Mouse (Mus musculus) limb, embryonic 12.5 days (tissue): ENCODE results near the gene Stx8. TPM values are rescaled to one million over a fixed set of nuclear protein-coding genes. Genes with fewer than 3 reads are reported as not detected.

Experiments used
- ATAC-seq: fragments of 200-750 bp; cut with Nextera tagmentation; 2 replicates; pipeline ENCODE4 v1.8.0; 2017; ENCODE audit warnings: low read depth, moderate TSS enrichment; ENCODE audit not compliant: insufficient number of reproducible peaks, insufficient read depth, low FRiP score, low TSS enrichment
- H3K27ac ChIP-seq: fragments of 300-500 bp; sonication (generic); 2 replicates; pipeline ENCODE4 v1.5.1; 2016; ENCODE audit warnings: mild to moderate bottlenecking, moderate library complexity
- H3K27me3 ChIP-seq: fragments of 300-500 bp; sonication (generic); 2 replicates; pipeline ENCODE4 v1.6.1; 2016; ENCODE audit warnings: mild to moderate bottlenecking, moderate library complexity
- H3K36me3 ChIP-seq: fragments of 300-500 bp; sonication (generic); 2 replicates; pipeline ENCODE4 v1.6.1; 2016; ENCODE audit warnings: mild to moderate bottlenecking, moderate library complexity
- H3K4me1 ChIP-seq: fragments of 300-500 bp; sonication (generic); replicated peaks from 2 replicates; pipeline ENCODE4 v1.6.1; 2016
- H3K4me2 ChIP-seq: fragments of 300-500 bp; sonication (generic); 2 replicates; pipeline ENCODE4 v1.6.1; 2016; ENCODE audit warnings: mild to moderate bottlenecking, moderate library complexity
- H3K4me3 ChIP-seq: fragments of 300-500 bp; sonication (generic); replicated peaks from 2 replicates; pipeline ENCODE4 v1.5.1; 2016; ENCODE audit warnings: mild to moderate bottlenecking
- H3K9ac ChIP-seq: fragments of 300-500 bp; sonication (generic); replicated peaks from 2 replicates; pipeline ENCODE4 v1.6.1; 2016; ENCODE audit warnings: mild to moderate bottlenecking, moderate library complexity
- H3K9me3 ChIP-seq: fragments of 300-500 bp; sonication (generic); 2 replicates; pipeline ENCODE4 v1.6.1; 2016; ENCODE audit warnings: mild to moderate bottlenecking, moderate library complexity
- WGBS: fragments of 180-500 bp; shearing (Covaris S2); methylation state at CpG from one replicate; pipeline ENCODE4 v1.1.7; 2016; 5-methylcytosine and 5-hydroxymethylcytosine counted together
- polyA plus RNA-seq: library from polyadenylated mRNA; unstranded; fragments of >200 nt; fragmentation: Nextera tagmentation; extraction: Ambion mirVana; gene quantifications from 2 replicates; pipeline ENCODE4 v1.2.1, GENCODE M21; 2016

The Stx8 gene
- polyA plus RNA-seq, 1 experiment from 2014 or later: 57.9 TPM

- Histone ChIP-seq H3K36me3 (no peaks in the 10 kb centered on the region), H3K27ac (no peak overlapping the region), H3K9me3 (no peaks in the 10 kb centered on the region), H3K4me2 (no peak overlapping the region), H3K4me3 (no peak overlapping the region), H3K4me1 (peaks cover 19% of the 10 kb centered on the region), H3K27me3 (no peaks in the 10 kb centered on the region), H3K9ac (no peak overlapping the region)
- WGBS: 72% methylated on average over 11 of the region's 11 CpGs
- no peak for ATAC-seq
Measured at GRCm38 (mm10) chr11:68019156-68019555, 53.2 kb downstream of the Stx8 start.

GRCm38 (mm10) chr11:68021976-68022375 is 56.0 kb downstream of the Stx8 start:
- H3K36me3 ChIP-seq: no peaks in the 10 kb centered on the region
- H3K27ac ChIP-seq: no peak overlapping the region
- no peak overlapping the region for H3K9ac ChIP-seq
- 92% methylated on average over 7 of the region's 7 CpGs for whole genome bisulfite sequencing
- no peaks in the 10 kb centered on the region for H3K27me3 ChIP-seq
- H3K9me3 ChIP-seq: no peaks in the 10 kb centered on the region
- no peak overlapping the region for H3K4me2 ChIP-seq
- H3K4me3 ChIP-seq: no peak overlapping the region
- peaks cover 14% of the 10 kb centered on the region for H3K4me1 ChIP-seq
- ATAC-seq: no peak

- Histone ChIP-seq H3K36me3 (no peaks in the 10 kb centered on the region), H3K9ac (no peak overlapping the region), H3K27me3 (peaks cover 4% of the 10 kb centered on the region; the same call in 1 of the 2 replicates), H3K27ac (no peak overlapping the region), H3K4me2 (no peak overlapping the region), H3K9me3 (no peaks in the 10 kb centered on the region), H3K4me3 (no peak overlapping the region), H3K4me1 (peaks cover 14% of the 10 kb centered on the region)
- ATAC-seq: no peak
- 83% methylated on average over 5 of the region's 5 CpGs for WGBS
Measured at GRCm38 (mm10) chr11:68022895-68023294, 56.9 kb downstream of the Stx8 start.

DNA sequence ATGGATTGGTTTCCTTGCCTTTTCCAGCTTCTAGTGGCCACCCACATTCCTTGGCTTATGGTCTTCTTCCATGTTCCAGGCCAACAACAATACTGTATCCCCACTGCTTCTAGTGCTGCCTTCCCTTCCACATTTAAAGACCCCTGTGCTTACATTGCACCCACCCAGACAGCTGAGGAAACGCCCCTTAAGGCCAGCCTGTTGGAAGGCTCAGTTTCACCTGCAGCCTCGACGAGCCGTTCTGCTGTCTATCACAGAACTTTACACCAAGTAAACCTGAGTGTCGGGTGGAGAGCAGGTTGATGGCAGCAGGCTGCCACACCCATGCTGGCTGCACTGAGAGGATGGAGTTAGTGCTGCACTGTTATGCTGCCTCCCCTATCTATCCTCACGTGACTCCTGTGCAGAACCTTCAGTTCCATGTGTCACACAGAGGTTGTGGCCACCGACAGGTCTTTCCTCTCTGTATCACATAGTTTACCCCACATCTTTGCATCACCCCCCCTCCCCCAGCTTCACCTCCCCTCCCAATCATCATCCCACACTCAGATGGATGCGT is 57.9 kb downstream of the Stx8 start:
- peaks cover 9% of the 10 kb centered on the region for H3K4me1 ChIP-seq
- peaks cover 6% of the 10 kb centered on the region; the same call in 1 of the 2 replicates for H3K27me3 ChIP-seq
- no peak overlapping the region for H3K27ac ChIP-seq
- no peaks in the 10 kb centered on the region for H3K9me3 ChIP-seq
- H3K9ac ChIP-seq: no peak overlapping the region
- H3K36me3 ChIP-seq: no peaks in the 10 kb centered on the region
- no peak overlapping the region for H3K4me3 ChIP-seq
- no peak overlapping the region for H3K4me2 ChIP-seq
- ATAC-seq: no peak
- WGBS: 78% methylated on average over 8 of the region's 8 CpGs

DNA sequence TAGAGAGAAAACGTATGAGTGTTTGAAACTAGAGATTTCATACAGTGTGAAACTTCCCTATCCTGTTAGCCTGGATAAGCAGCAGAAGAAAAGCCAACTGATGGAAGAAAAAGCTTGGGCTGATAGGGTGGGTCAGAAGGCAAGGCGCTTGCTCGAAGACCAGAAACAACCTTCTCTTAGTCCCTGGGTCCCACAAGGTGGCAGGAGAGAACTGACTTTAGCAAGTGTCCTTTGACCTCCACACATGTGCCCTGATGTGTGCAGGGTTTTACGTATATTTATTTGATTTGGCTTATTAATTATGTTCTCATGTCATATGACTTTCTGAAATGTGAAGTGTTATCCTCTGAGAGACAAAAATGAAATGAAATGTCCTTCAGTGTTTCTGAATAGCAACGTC is 60.6 kb downstream of the Stx8 start:
- H3K4me1 ChIP-seq: peaks cover 9% of the 10 kb centered on the region
- WGBS: 84% methylated on average over 5 of the region's 5 CpGs
- H3K9me3 ChIP-seq: no peaks in the 10 kb centered on the region
- no peak overlapping the region for H3K4me3 ChIP-seq
- H3K4me2 ChIP-seq: no peak overlapping the region
- H3K36me3 ChIP-seq: no peaks in the 10 kb centered on the region
- H3K27me3 ChIP-seq: peaks cover 6% of the 10 kb centered on the region; the same call in 1 of the 2 replicates
- no peak overlapping the region for H3K27ac ChIP-seq
- ATAC-seq: no peak
- no peak overlapping the region for H3K9ac ChIP-seq

DNA sequence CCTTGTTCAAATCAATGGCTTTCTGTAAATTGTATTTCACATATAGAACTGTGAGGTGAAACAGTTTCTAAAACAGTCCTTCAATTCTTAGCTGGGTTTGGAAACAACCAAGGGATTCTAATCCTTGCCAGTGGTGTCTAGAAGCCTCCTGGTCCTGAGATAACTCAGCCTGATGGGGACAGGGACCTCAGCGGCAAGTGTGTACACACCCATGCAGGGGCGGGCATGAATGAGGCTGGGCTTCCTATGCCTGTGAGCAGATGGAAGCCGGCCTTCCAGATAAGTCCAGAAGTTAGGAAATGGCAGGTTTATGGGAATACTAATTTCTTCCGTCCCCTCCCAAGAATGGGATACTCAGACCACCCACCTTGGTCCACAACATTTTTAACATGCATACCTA is 63.1 kb downstream of the Stx8 start:
- 53% methylated on average over 4 of the region's 4 CpGs for WGBS
- H3K27me3 ChIP-seq: peaks cover 6% of the 10 kb centered on the region; the same call in 1 of the 2 replicates
- no peak overlapping the region for H3K4me2 ChIP-seq
- no peak overlapping the region for H3K4me3 ChIP-seq
- H3K4me1 ChIP-seq: peaks cover 9% of the 10 kb centered on the region
- no peak overlapping the region for H3K27ac ChIP-seq
- no peaks in the 10 kb centered on the region for H3K36me3 ChIP-seq
- H3K9me3 ChIP-seq: no peaks in the 10 kb centered on the region
- ATAC-seq: no peak
- H3K9ac ChIP-seq: no peak overlapping the region

GRCm38 (mm10) chr11:68029871-68030270 is 63.9 kb downstream of the Stx8 start:
- Histone ChIP-seq H3K36me3 (no peaks in the 10 kb centered on the region), H3K9me3 (no peaks in the 10 kb centered on the region), H3K4me3 (no peak overlapping the region), H3K4me1 (peaks cover 9% of the 10 kb centered on the region), H3K27me3 (peaks cover 6% of the 10 kb centered on the region; the same call in 1 of the 2 replicates), H3K27ac (no peak overlapping the region), H3K4me2 (no peak overlapping the region), H3K9ac (no peak overlapping the region)
- ATAC-seq: no peak
- WGBS: 16% methylated on average over 3 of the region's 3 CpGs

DNA sequence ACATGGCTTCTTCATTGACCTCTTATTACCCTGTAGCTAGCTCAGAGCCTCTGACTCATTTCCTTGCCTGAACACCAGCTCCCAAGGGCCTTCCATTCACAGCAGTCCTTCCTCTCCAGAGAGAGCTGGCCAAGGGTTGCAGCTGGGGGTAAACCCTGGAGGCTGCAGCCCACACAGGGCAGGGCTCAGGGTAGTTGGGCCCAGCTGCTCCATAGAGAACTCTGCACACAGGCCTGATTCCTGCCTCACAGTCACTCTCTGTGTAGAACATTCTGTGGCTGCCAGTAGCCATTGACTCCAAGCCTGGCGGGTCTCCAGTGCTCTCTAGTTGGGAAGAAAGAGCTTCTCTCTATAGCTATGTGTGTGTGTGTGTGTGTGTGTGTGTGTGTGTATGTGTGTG is 64.8 kb downstream of the Stx8 start:
- no peak for ATAC-seq
- peaks cover 9% of the 10 kb centered on the region for H3K4me1 ChIP-seq
- 94% methylated on average over 1 of the region's 1 CpGs for WGBS
- no peak overlapping the region for H3K4me3 ChIP-seq
- H3K36me3 ChIP-seq: no peaks in the 10 kb centered on the region
- no peak overlapping the region for H3K27ac ChIP-seq
- peaks cover 9% of the 10 kb centered on the region; the same call in 1 of the 2 replicates for H3K27me3 ChIP-seq
- H3K9me3 ChIP-seq: no peaks in the 10 kb centered on the region
- no peak overlapping the region for H3K4me2 ChIP-seq
- H3K9ac ChIP-seq: no peak overlapping the region

DNA sequence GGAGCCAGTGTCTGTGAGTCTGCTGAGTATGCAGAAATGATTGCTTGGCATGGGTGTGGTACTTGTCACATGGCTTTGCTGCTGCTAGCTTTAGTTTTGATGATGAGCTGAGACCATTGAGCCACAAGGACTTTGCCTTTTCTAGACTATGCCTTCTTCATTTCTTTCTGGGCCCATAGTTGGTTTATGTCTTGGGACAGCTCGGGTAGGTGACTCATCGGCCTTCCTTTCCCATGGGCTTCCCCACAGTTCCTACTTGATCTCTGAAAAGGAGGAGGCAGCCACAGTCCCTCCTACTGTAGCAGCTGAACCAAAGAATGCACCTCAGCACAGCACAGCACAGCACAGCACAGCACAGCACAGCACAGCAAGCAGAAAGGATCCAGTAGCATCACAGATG is 66.5 kb downstream of the Stx8 start:
- Histone ChIP-seq H3K27ac (no peak overlapping the region), H3K27me3 (peaks cover 9% of the 10 kb centered on the region; the same call in 1 of the 2 replicates), H3K9me3 (no peaks in the 10 kb centered on the region), H3K4me2 (no peak overlapping the region), H3K4me1 (peaks cover 21% of the 10 kb centered on the region), H3K4me3 (no peak overlapping the region), H3K36me3 (no peaks in the 10 kb centered on the region), H3K9ac (no peak overlapping the region)
- WGBS: 90% methylated on average over 2 of the region's 2 CpGs
- ATAC-seq: no peak

- no peaks in the 10 kb centered on the region for H3K9me3 ChIP-seq
- no peak for ATAC-seq
- H3K4me2 ChIP-seq: no peak overlapping the region
- H3K36me3 ChIP-seq: no peaks in the 10 kb centered on the region
- WGBS: 88% methylated on average over 11 of the region's 11 CpGs
- no peak overlapping the region for H3K4me3 ChIP-seq
- H3K27ac ChIP-seq: no peak overlapping the region
- 0 out of 2 replicates have a peak, but pooled peaks cover 3% of the 10 kb centered on the region for H3K27me3 ChIP-seq
- no peak overlapping the region for H3K9ac ChIP-seq
- H3K4me1 ChIP-seq: peaks cover 22% of the 10 kb centered on the region
Measured at GRCm38 (mm10) chr11:68033331-68033926, 67.4 kb downstream of the Stx8 start.

GRCm38 (mm10) chr11:68034422-68034821 is 68.4 kb downstream of the Stx8 start:
- Histone ChIP-seq H3K9ac (no peak overlapping the region), H3K4me1 (peaks cover 27% of the 10 kb centered on the region), H3K4me3 (no peak overlapping the region), H3K4me2 (no peak overlapping the region), H3K9me3 (no peaks in the 10 kb centered on the region), H3K27ac (no peak overlapping the region), H3K36me3 (no peaks in the 10 kb centered on the region), H3K27me3 (0 out of 2 replicates have a peak, but pooled peaks cover 3% of the 10 kb centered on the region)
- no peak for ATAC-seq
- WGBS: 90% methylated on average over 5 of the region's 5 CpGs
